Mouse (Mus musculus): Measurements from ENCODE around the gene Klrg1.

Gene Klrg1

GRCm38 (mm10) chr6:122292184-122292583, 9.5 kb upstream of the Klrg1 start:
- no peak for DNase-seq (ENCODE audit: low spot score in 2 of 2)

GRCm38 (mm10) chr6:122291735-122292134, 9.1 kb upstream of the Klrg1 start:
- no peak for DNase-seq (ENCODE audit: low spot score in 2 of 2)

GRCm38 (mm10) chr6:122291264-122291663, 8.6 kb upstream of the Klrg1 start:
- no peak for DNase-seq (ENCODE audit: low spot score in 2 of 2)

- no peak for DNase-seq (ENCODE audit: low spot score in 2 of 2)
These were observed 7.6 kb upstream of the Klrg1 start for GRCm38 (mm10) chr6:122290253-122290652.

GRCm38 (mm10) chr6:122289313-122289712, 6.6 kb upstream of the Klrg1 start:
- no peak for DNase-seq (ENCODE audit: low spot score in 2 of 2)

- DNase-seq (ENCODE audit: low spot score in 2 of 2) = no peak
These were observed 5.6 kb upstream of the Klrg1 start for GRCm38 (mm10) chr6:122288263-122288662.

GRCm38 (mm10) chr6:122284823-122285222, 2.1 kb upstream of the Klrg1 start:
- DNase-seq (ENCODE audit: low spot score in 2 of 2) = no peak

- no peak for DNase-seq (ENCODE audit: low spot score in 2 of 2)
These were observed 1.6 kb upstream of the Klrg1 start for GRCm38 (mm10) chr6:122284304-122284703.

- DNase-seq (ENCODE audit: low spot score in 2 of 2) = no peak
These were observed 747 bp upstream of the Klrg1 start for GRCm38 (mm10) chr6:122283429-122283828.

- DNase-seq (ENCODE audit: low spot score in 2 of 2) = no peak
These were observed 6.1 kb downstream of the Klrg1 start for GRCm38 (mm10) chr6:122276565-122276964.

GRCm38 (mm10) chr6:122274546-122274945, 8.1 kb downstream of the Klrg1 start:
- no peak for DNase-seq (ENCODE audit: low spot score in 2 of 2)

- DNase-seq (ENCODE audit: low spot score in 2 of 2) = no peak
These were observed 12.5 kb downstream of the Klrg1 start for GRCm38 (mm10) chr6:122270152-122270551.

- DNase-seq (ENCODE audit: low spot score in 2 of 2) = no peak
These were observed 13.5 kb downstream of the Klrg1 start for GRCm38 (mm10) chr6:122269170-122269569.

GRCm38 (mm10) chr6:122268561-122268960, 14.1 kb downstream of the Klrg1 start:
- peak; percentile 32 to 50 for DNase-seq (ENCODE audit: low spot score in 2 of 2)

- no peak for DNase-seq (ENCODE audit: low spot score in 2 of 2)
These were observed 20.1 kb downstream of the Klrg1 start for GRCm38 (mm10) chr6:122262543-122262942.

GRCm38 (mm10) chr6:122252146-122252545, 30.5 kb downstream of the Klrg1 start:
- DNase-seq (ENCODE audit: low spot score in 2 of 2) = no peak

- no peak for DNase-seq (ENCODE audit: low spot score in 2 of 2)
These were observed 32.6 kb downstream of the Klrg1 start for GRCm38 (mm10) chr6:122250033-122250432.
